Mouse (Mus musculus): ENCODE data around the gene Fbln7. TPM values are rescaled to one million over a fixed set of nuclear protein-coding genes. Genes with fewer than 3 reads are reported as not detected.

Gene Fbln7
- total RNA-seq, 2 experiments from 2014 or later = not detected

DNA sequence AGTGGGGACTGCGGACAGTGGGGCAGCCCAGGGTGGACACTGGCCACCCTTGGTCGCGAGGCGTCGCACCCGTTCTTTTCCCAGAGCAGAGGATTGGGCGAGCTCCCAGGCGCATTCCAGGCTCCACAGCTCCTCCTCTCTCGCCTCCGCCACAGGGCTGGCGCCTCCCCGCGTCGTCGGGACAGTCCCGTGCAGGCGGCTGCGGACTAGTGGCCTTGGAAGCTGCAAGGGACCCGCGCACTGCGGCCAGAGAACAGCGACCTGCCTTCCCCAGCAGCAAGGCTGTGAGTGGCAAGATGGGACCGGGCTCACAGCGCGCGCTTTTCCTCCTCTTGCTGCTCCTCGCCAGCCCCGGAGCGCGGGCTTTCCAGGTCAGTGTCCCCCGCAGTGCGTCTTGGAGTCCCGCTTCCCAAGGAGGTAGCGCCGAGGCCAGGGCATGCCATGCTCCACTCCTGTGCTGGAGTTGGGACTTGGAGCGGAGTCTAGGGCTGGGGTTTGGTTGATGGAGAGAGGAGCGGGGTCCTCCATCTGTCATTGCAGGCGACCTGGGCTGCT is 1.1 kb downstream of the Fbln7 start:
- ATAC-seq (replicated peaks; ENCODE audit: low FRiP score, poor library complexity, severe bottlenecking) = no peak

DNA sequence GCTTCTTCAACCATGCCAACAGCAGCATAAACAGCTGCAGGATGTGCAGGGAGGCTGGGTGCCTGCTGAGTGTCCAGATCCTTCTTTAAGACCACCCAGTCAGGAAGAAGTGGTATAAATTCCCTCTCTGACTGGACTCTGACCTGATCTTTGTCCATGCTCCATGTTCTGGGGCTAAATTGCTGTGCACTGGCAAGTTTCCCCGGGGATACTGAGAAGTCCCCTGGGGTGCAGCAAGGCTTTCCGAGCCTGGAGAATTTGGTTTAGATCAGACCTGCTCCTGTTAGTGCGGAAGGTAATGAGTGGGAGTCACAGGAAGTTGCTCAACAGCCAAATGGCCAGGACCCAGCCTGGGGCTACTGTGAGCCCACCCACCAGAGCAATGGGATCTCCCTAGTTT is 2.3 kb downstream of the Fbln7 start:
- ATAC-seq (replicated peaks; ENCODE audit: low FRiP score, poor library complexity, severe bottlenecking) = no peak

GRCm38 (mm10) chr2:128871656-128872055 is 8.9 kb downstream of the Fbln7 start:
- no peak for ATAC-seq (replicated peaks; ENCODE audit: low FRiP score, poor library complexity, severe bottlenecking)

DNA sequence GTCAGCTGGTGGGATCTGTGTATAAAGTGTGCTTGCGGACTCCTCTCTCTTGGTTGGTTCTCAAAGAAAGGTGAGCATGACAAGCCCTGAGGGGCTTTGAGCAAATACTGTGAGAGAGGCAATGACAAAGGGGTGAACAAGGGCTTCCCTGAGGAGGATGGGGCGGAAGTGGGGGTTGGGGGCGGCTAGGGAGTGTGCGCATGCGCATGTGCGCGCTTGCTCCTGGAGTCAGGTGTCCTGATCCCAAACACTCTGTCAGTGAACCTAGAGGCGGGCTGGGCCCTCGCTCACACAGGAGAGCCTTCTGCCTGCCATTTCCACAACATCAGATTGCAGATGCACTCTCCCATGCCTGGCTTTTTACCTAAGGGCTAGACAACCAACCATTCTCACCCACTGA is 9.5 kb downstream of the Fbln7 start:
- no peak for ATAC-seq (replicated peaks; ENCODE audit: low FRiP score, poor library complexity, severe bottlenecking)

GRCm38 (mm10) chr2:128875526-128875925 is 12.7 kb downstream of the Fbln7 start:
- ATAC-seq (replicated peaks; ENCODE audit: low FRiP score, poor library complexity, severe bottlenecking) = no peak

- no peak for ATAC-seq (replicated peaks; ENCODE audit: low FRiP score, poor library complexity, severe bottlenecking)
Observed at GRCm38 (mm10) chr2:128881236-128881635, 18.5 kb downstream of the Fbln7 start.

- ATAC-seq (replicated peaks; ENCODE audit: low FRiP score, poor library complexity, severe bottlenecking) = no peak
Observed at GRCm38 (mm10) chr2:128885225-128885811, 22.5 kb downstream of the Fbln7 start.

DNA sequence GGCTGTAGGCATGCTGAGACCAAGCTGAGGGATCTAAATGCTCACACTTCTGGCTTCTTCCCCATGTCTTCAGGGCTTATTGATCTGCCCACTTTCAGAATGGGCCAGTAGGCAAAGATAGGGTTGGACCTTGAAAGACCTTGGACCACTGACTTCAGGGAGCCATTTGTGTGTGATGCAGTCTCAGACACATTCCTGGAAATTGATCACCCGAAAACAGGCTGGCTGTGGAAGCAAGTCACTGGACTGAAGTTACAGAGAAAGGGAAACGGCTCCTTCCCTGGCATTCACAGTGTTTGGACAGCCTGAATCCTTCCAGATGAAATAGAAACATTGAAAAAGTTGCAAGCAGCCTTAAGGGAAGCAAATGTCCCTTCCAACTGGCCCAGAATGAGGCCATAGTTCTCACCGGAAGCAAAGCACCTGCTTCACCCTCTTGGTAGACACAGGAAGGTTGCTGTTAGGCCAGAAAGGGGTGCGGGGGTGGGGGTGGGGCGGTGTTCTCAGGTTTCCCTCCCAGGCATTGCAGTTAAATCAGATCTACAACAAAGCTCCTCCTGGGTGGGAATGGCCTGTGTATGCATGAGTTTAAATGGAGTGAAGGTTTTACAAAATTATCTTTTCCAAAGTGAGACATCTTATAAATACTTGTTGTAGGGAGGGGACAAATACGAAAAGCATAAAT is 25.2 kb downstream of the Fbln7 start:
- ATAC-seq (replicated peaks; ENCODE audit: low FRiP score, poor library complexity, severe bottlenecking) = no peak

DNA sequence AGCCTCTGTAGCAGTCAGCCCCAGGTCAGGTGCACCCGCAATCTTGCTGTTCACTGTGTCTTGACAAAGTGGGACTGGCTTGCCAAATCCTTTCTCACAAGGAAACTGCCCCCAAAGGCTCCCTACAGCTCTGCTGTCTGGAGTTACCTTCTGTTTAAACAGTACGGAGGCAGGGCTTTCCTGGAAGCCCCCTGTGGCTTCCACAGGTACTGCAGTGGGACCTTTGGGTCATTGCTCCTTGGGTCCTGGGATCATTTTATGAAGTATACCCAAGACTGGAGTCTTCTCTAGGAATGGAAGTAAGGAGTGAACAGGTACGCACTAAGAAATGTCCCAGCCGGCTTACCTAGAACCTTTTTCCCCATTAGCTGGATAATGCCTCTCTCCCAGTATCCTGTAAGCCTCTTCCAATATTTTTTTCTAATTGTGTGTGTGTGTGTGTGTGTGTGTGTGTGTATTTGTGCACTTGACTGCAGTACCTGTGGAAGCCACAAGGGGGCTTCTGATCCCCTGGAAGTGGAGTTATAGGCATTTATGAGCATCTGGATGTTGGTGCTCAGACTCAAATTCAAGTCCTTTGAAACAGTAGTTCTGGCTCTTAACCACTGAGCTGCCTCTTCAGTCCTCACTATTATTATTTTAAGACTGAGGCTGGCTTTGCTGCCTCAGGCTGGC is 28.0 kb downstream of the Fbln7 start:
- ATAC-seq (replicated peaks; ENCODE audit: low FRiP score, poor library complexity, severe bottlenecking) = no peak

- ATAC-seq (replicated peaks; ENCODE audit: low FRiP score, poor library complexity, severe bottlenecking) = no peak
Observed at GRCm38 (mm10) chr2:128892180-128892721, 29.5 kb downstream of the Fbln7 start.

GRCm38 (mm10) chr2:128902843-128903242 is 40.1 kb downstream of the Fbln7 start:
- ATAC-seq (replicated peaks; ENCODE audit: low FRiP score, poor library complexity, severe bottlenecking) = no peak

GRCm38 (mm10) chr2:128903661-128904060 is 40.9 kb downstream of the Fbln7 start:
- no peak for ATAC-seq (replicated peaks; ENCODE audit: low FRiP score, poor library complexity, severe bottlenecking)

- no peak for ATAC-seq (replicated peaks; ENCODE audit: low FRiP score, poor library complexity, severe bottlenecking)
Observed at GRCm38 (mm10) chr2:128914978-128915377, 52.2 kb downstream of the Fbln7 start.

- no peak for ATAC-seq (replicated peaks; ENCODE audit: low FRiP score, poor library complexity, severe bottlenecking)
Observed at GRCm38 (mm10) chr2:128916528-128916927, 53.7 kb downstream of the Fbln7 start.

- ATAC-seq (replicated peaks; ENCODE audit: low FRiP score, poor library complexity, severe bottlenecking) = no peak
Observed at GRCm38 (mm10) chr2:128924799-128925198, 62.0 kb downstream of the Fbln7 start.

DNA sequence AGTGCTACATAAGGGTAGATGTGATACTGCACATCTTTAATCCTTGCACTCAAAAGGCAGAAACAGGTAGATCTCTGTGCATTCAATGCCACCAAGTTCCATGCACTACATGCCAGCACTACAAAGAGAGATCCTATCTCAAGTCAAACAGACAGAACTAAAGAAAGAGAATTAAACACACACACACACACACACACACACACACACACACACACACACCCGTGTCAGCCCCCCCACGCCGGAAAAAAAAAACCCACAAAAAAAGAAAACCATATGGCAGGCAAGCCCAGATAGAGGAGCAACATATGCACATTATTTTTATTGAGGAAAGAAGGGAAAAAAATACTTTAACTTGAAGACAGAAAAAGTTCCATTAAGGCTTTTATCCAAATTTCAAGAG is 65.7 kb downstream of the Fbln7 start:
- ATAC-seq (replicated peaks; ENCODE audit: low FRiP score, poor library complexity, severe bottlenecking) = no peak

DNA sequence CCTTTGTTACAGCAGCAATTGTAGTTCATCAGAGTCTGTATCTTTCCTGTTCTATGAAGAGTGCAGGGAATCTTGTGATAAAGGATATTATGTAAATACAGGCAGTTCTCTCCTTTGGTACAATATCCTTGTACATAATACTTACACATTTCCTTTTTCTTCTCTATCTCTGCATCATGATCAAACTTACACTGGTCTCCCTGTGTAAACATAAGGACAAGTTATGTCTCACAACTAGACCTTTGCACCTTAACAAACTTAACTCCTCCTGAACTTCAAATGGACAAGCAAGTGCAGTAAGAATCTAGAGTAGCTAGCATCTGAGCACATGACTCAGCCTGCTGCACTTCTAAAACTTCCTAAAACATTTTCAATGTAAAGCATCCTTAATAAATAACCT is 67.9 kb downstream of the Fbln7 start:
- ATAC-seq (replicated peaks; ENCODE audit: low FRiP score, poor library complexity, severe bottlenecking) = no peak

DNA sequence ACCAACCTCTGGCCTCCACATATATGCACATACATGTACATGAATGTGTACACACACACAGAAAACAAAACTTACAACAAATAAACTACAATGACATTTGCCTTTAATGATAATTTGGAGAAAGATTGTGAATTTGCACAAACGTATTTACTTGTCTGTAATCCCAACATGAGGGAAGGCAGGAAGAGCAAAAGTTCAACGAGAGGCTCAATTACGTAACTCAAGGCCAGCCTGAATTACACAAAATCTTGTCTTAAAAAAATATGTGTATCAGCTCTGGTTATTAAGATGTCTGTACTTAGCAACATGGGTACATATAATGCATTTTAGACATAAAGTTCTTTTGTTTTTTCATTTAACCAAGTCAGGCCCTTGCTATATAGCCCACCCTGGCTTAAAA is 73.5 kb downstream of the Fbln7 start:
- no peak for ATAC-seq (replicated peaks; ENCODE audit: low FRiP score, poor library complexity, severe bottlenecking)

- peak; percentile 98 for ATAC-seq (replicated peaks; ENCODE audit: low FRiP score, poor library complexity, severe bottlenecking)
Observed at GRCm38 (mm10) chr2:128943538-128944528, 81.1 kb downstream of the Fbln7 start, which contains the start of gene Zc3h8. Gene Zc3h8 (minus strand): TSS chr2:128944077.
